Mouse (Mus musculus): ENCODE measurements around the gene Cobll1.

DNA sequence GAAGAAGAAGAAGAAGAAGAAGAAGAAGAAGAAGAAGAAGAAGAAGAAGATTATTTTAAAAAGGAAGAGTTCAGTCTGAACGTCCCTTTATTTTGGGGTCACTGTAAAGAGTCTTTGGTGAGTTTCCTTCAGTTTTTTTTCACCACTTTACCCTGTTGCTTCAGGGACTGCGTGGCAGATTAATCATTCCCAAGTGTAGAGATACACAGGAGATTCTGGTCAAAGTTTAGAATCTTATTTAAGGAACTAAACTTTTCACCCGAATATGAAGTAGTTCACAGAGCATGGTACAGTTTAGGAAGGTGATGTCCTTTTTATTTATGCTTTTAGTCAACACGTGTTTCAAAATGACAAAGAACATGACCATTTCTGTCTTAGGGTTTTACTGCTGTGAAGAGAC is 21.2 kb upstream of the Cobll1 start:
- TF ChIP-seq CTCF (IDR thresholded peaks at IDR 0.05; ENCODE audit: borderline replicate concordance, insufficient read depth, low read depth, low read length) = no peak
- no peak for TF ChIP-seq POLR2A (IDR thresholded peaks at IDR 0.05; ENCODE audit: borderline replicate concordance, insufficient read depth, low read length)
